Mouse (Mus musculus) embryonic facial prominence, embryonic 11.5 days (tissue): ENCODE data around the gene Tesk1. TPM values are rescaled to one million over a fixed set of nuclear protein-coding genes. Genes with fewer than 3 reads are reported as not detected.

Source experiments
- ATAC-seq: fragments of 200-750 bp; cut with Nextera tagmentation; replicated peaks from 2 replicates; pipeline ENCODE4 v1.8.0; 2017; ENCODE audit warnings: low read depth; ENCODE audit not compliant: insufficient number of reproducible peaks, low FRiP score, low TSS enrichment
- DNase-seq: peaks from one replicate; pipeline ENCODE4 v3.0.0-alpha.2; 2015; ENCODE audit warnings: low spot score
- H3K27ac ChIP-seq: fragments of 300-500 bp; sonication (generic); replicated peaks from 2 replicates; pipeline ENCODE4 v1.5.1; 2014; ENCODE audit warnings: mild to moderate bottlenecking, low read depth, low read length, control low read depth
- H3K27me3 ChIP-seq: fragments of 300-500 bp; sonication (generic); 2 replicates; pipeline ENCODE4 v1.6.1; 2014; ENCODE audit warnings: mild to moderate bottlenecking, low read length, moderate library complexity, mixed read lengths; ENCODE audit not compliant: control insufficient read depth, insufficient read depth
- H3K36me3 ChIP-seq: fragments of 300-500 bp; sonication (generic); replicated peaks from 2 replicates; pipeline ENCODE4 v1.6.1; 2014; ENCODE audit warnings: low read depth, mild to moderate bottlenecking, low read length, moderate library complexity, mixed read lengths; ENCODE audit not compliant: control insufficient read depth, insufficient read depth
- H3K4me1 ChIP-seq: fragments of 300-500 bp; sonication (generic); 2 replicates; pipeline ENCODE4 v1.6.1; 2014; ENCODE audit warnings: low read length, mixed read lengths; ENCODE audit not compliant: control insufficient read depth, insufficient read depth
- H3K4me2 ChIP-seq: fragments of 300-500 bp; sonication (generic); 2 replicates; pipeline ENCODE4 v1.6.1; 2014; ENCODE audit warnings: low read depth, mild to moderate bottlenecking, control low read depth, low read length, moderate library complexity
- H3K4me3 ChIP-seq: fragments of 300-500 bp; sonication (generic); 2 replicates; pipeline ENCODE4 v1.5.1; 2014; ENCODE audit warnings: low read depth, low read length, control low read depth
- H3K9ac ChIP-seq: fragments of 300-500 bp; sonication (generic); replicated peaks from 2 replicates; pipeline ENCODE4 v1.6.1; 2014; ENCODE audit warnings: mild to moderate bottlenecking, control low read depth, low read length
- H3K9me3 ChIP-seq: fragments of 300-500 bp; sonication (generic); replicated peaks from 2 replicates; pipeline ENCODE4 v1.6.1; 2016; ENCODE audit warnings: mild to moderate bottlenecking, low read length, inconsistent platforms, mixed read lengths; ENCODE audit not compliant: control insufficient read depth
- WGBS: fragments of 180-500 bp; shearing (Covaris S2); extraction: QIAGEN DNeasy Blood & Tissue Kit; methylation state at CpG from one replicate; pipeline ENCODE4 v1.1.7; 2014; 5-methylcytosine and 5-hydroxymethylcytosine counted together
- polyA plus RNA-seq: library from polyadenylated mRNA; unstranded; fragments of >200 nt; fragmentation: Nextera tagmentation; extraction: Ambion mirVana; gene quantifications from 2 replicates; pipeline ENCODE4 v1.2.1, GENCODE M21; 2014

Tesk1 gene
- polyA plus RNA-seq, 1 experiment from 2014 or later = 8.2 TPM

GRCm38 (mm10) chr4:43492821-43493185 lies 51.1 kb downstream of the Tesk1 start, which contains the start of gene Ccdc107:
TSS of gene Ccdc107 (plus strand) at chr4:43492900.
- Histone ChIP-seq H3K27ac (peak within 1 kb of the TSS; percentile 60), H3K9me3 (no peaks in the 10 kb centered on the region), H3K9ac (peak within 1 kb of the TSS; percentile 58), H3K4me2 (peak within 1 kb of the TSS; percentile 61), H3K27me3 (no peaks in the 10 kb centered on the region), H3K36me3 (0 out of 2 replicates have a peak, but pooled peaks cover 3% of the 10 kb centered on the region), H3K4me1 (no peaks in the 10 kb centered on the region; the same call in none of the 2 replicates), H3K4me3 (peak within 1 kb of the TSS; percentile 52)
- DNase-seq (peak; percentile 96), ATAC-seq (peak; percentile 96)
- WGBS = under 1% methylated on average over 25 of the region's 25 CpGs

GRCm38 (mm10) chr4:43493186-43493845 lies 51.6 kb downstream of the Tesk1 start:
- peak overlapping the region; percentile 60 for H3K27ac ChIP-seq
- peaks cover under 1% of the 10 kb centered on the region for H3K4me1 ChIP-seq
- H3K36me3 ChIP-seq = 0 out of 2 replicates have a peak, but pooled peaks cover 3% of the 10 kb centered on the region
- DNase-seq (peak; percentile 99), ATAC-seq (peak; percentile 91)
- WGBS = 1% methylated on average over 47 of the region's 47 CpGs
- H3K9me3 ChIP-seq = no peaks in the 10 kb centered on the region
- peak overlapping the region; percentile 58 for H3K9ac ChIP-seq
- H3K27me3 ChIP-seq = no peaks in the 10 kb centered on the region
- H3K4me3 ChIP-seq = peak overlapping the region; percentile 52
- peak overlapping the region; percentile 61 for H3K4me2 ChIP-seq

GRCm38 (mm10) chr4:43493846-43494240 lies 52.1 kb downstream of the Tesk1 start:
- ATAC-seq (no peak), DNase-seq (peak; percentile 24)
- WGBS = 3% methylated on average over 9 of the region's 9 CpGs
- no peaks in the 10 kb centered on the region for H3K9me3 ChIP-seq
- peak overlapping the region; percentile 61 for H3K4me2 ChIP-seq
- H3K36me3 ChIP-seq = 0 out of 2 replicates have a peak, but pooled peaks cover 3% of the 10 kb centered on the region
- H3K4me3 ChIP-seq = peak overlapping the region; percentile 52
- peak overlapping the region; percentile 58 for H3K9ac ChIP-seq
- no peaks in the 10 kb centered on the region for H3K27me3 ChIP-seq
- H3K4me1 ChIP-seq = peaks cover 6% of the 10 kb centered on the region
- H3K27ac ChIP-seq = peak overlapping the region; percentile 60

- H3K9ac ChIP-seq = no peak overlapping the region
- no peak for DNase-seq
- 63% methylated on average over 6 of the region's 6 CpGs for WGBS
- no peak overlapping the region for H3K4me3 ChIP-seq
- no peaks in the 10 kb centered on the region for H3K9me3 ChIP-seq
- ATAC-seq = no peak
- peaks cover 8% of the 10 kb centered on the region for H3K4me1 ChIP-seq
- no peak overlapping the region for H3K4me2 ChIP-seq
- 0 out of 2 replicates have a peak, but pooled peaks cover 3% of the 10 kb centered on the region for H3K36me3 ChIP-seq
- no peaks in the 10 kb centered on the region for H3K27me3 ChIP-seq
- no peak overlapping the region for H3K27ac ChIP-seq
Measured at GRCm38 (mm10) chr4:43496587-43496986, 54.8 kb downstream of the Tesk1 start.

GRCm38 (mm10) chr4:43497405-43497804 lies 55.7 kb downstream of the Tesk1 start:
- no peaks in the 10 kb centered on the region for H3K9me3 ChIP-seq
- no peak overlapping the region for H3K27ac ChIP-seq
- no peak overlapping the region for H3K9ac ChIP-seq
- H3K27me3 ChIP-seq = no peaks in the 10 kb centered on the region
- no peak for DNase-seq
- 93% methylated on average over 8 of the region's 8 CpGs for WGBS
- 0 out of 2 replicates have a peak, but pooled peaks cover 3% of the 10 kb centered on the region for H3K36me3 ChIP-seq
- H3K4me3 ChIP-seq = no peak overlapping the region
- no peak overlapping the region for H3K4me2 ChIP-seq
- ATAC-seq = no peak
- peaks cover 8% of the 10 kb centered on the region for H3K4me1 ChIP-seq

Other genes starting within 250 kb of the Tesk1 start
- gene Atp8b5, start 174.8 kb upstream of the Tesk1 start, polyA plus RNA-seq = 0.40 and 0.58 TPM in 2 replicates
- gene Rusc2, start 60.0 kb upstream of the Tesk1 start, polyA plus RNA-seq = 7.4 TPM in 2 replicates
- gene Fam166b, start 12.8 kb upstream of the Tesk1 start, polyA plus RNA-seq = 0.17 TPM in 1 of 2 replicates, not detected in the other
- gene Cd72, start 12.7 kb downstream of the Tesk1 start, polyA plus RNA-seq = 2.4 and 2.7 TPM in 2 replicates
- not detected in 2 replicates for gene Sit1, start 41.8 kb downstream of the Tesk1 start, polyA plus RNA-seq
- 54.6 and 61.1 TPM in 2 replicates for gene Ccdc107, start 51.0 kb downstream of the Tesk1 start, polyA plus RNA-seq
- gene Arhgef39, start 57.8 kb downstream of the Tesk1 start, polyA plus RNA-seq = 41.0 and 43.7 TPM in 2 replicates
- 0.41 and 0.52 TPM in 2 replicates for gene Car9, start 65.0 kb downstream of the Tesk1 start, polyA plus RNA-seq
- gene Tpm2, start 81.8 kb downstream of the Tesk1 start, polyA plus RNA-seq = 97.9 and 99.1 TPM in 2 replicates
- gene Creb3, start 120.4 kb downstream of the Tesk1 start, polyA plus RNA-seq = 41.0 and 41.7 TPM in 2 replicates
- gene Tln1, start 120.8 kb downstream of the Tesk1 start, polyA plus RNA-seq = 40.6 and 42.1 TPM in 2 replicates
- gene Rgp1, start 136.8 kb downstream of the Tesk1 start, polyA plus RNA-seq = 21.1 and 30.4 TPM in 2 replicates
- 21.0 and 21.1 TPM in 2 replicates for gene Gba2, start 136.9 kb downstream of the Tesk1 start, polyA plus RNA-seq
- gene Msmp, start 142.6 kb downstream of the Tesk1 start, polyA plus RNA-seq = not detected in 2 replicates
- 16.6 and 18.2 TPM in 2 replicates for gene Npr2, start 190.0 kb downstream of the Tesk1 start, polyA plus RNA-seq
- 1.1 and 1.8 TPM in 2 replicates for gene Spag8, start 211.7 kb downstream of the Tesk1 start, polyA plus RNA-seq
- 76.3 and 84.7 TPM in 2 replicates for gene Hint2, start 214.5 kb downstream of the Tesk1 start, polyA plus RNA-seq
- gene Tmem8b, start 227.0 kb downstream of the Tesk1 start, polyA plus RNA-seq = 2.1 and 3.2 TPM in 2 replicates
- 2.8 and 3.0 TPM in 2 replicates for gene Fam221b, start 227.2 kb downstream of the Tesk1 start, polyA plus RNA-seq